13 mouse cellular contexts compared by ENCODE assay signal in the genomic region with DNA sequence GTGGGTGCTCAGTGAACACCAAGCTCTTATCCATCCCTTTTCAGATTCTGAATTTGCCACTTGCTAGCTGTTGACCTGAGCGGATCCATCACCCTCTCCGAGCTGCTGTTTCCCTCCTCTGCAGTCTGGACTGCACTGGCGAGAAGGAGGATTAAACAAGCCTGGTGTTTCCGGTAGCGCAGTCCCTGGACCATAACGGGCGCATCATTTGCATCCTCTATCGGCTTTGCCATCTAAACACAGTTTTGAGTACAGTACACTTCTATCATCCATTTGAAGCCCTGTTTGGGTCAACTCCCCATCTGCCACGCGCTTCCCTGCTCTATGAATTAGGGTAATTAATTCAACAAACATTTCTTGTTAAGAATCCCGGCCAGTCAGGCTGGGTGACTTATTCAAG. TPM values are rescaled to one million over a fixed set of nuclear protein-coding genes. Genes with fewer than 3 reads are reported as not detected.
DNase-seq lines count a peak whose midpoint lies in the region; ATAC-seq and TF ChIP-seq lines count a peak whose summit lies in the region.
"Had no signal": no experiment of that assay in that cellular context is flagged by ENCODE, and none has a peak within 500 bp of the region (broad histone marks: within the 10 kb centered on the region; RNA-seq: fewer than 3 reads in every experiment).

No protein-coding gene starts in this region.

- H3K9ac ChIP-seq in heart, embryonic 15.5 days: no peak overlapping the region
- 0 out of 2 replicates have a peak overlapping the region, but pooled peaks have one; percentile 67 for H3K9ac ChIP-seq in hindbrain, embryonic 13.5 days
- no peak overlapping the region for H3K9ac ChIP-seq in midbrain, postnatal 0 days (replicated peaks; ENCODE audit: low read length, poor library complexity, severe bottlenecking)

- H3K9me3 ChIP-seq in heart, embryonic 15.5 days (replicated peaks): no peaks in the 10 kb centered on the region
- H3K9me3 ChIP-seq in hindbrain, embryonic 13.5 days: no peaks in the 10 kb centered on the region
- no peaks in the 10 kb centered on the region for H3K9me3 ChIP-seq in midbrain, postnatal 0 days (ENCODE audit: low read length)

- 0 out of 2 replicates have a peak overlapping the region, but pooled peaks have one; percentile 39 for H3K4me3 ChIP-seq in heart, embryonic 15.5 days
- H3K4me3 ChIP-seq in hindbrain, embryonic 13.5 days: peak overlapping the region; percentile 38
- H3K4me3 ChIP-seq in midbrain, postnatal 0 days (ENCODE audit: low read depth, low read length): peak overlapping the region; percentile 33

- H3K4me2 ChIP-seq in heart, embryonic 15.5 days: no peak overlapping the region
- H3K4me2 ChIP-seq in hindbrain, embryonic 13.5 days: peak overlapping the region; percentile 66
- H3K4me2 ChIP-seq in midbrain, postnatal 0 days (ENCODE audit: low read depth, low read length, poor library complexity, severe bottlenecking): peak overlapping the region; percentile 58

- 11% methylated on average over 11 of the region's 11 CpGs for WGBS in heart, embryonic 15.5 days
- 3% methylated on average over 11 of the region's 11 CpGs for WGBS in hindbrain, embryonic 13.5 days
- 4% methylated on average over 11 of the region's 11 CpGs for WGBS in midbrain, postnatal 0 days

- H3K4me1 ChIP-seq in heart, embryonic 15.5 days (replicated peaks): peaks cover 34% of the 10 kb centered on the region
- H3K4me1 ChIP-seq in hindbrain, embryonic 13.5 days (replicated peaks): peaks cover 29% of the 10 kb centered on the region
- no peaks in the 10 kb centered on the region for H3K4me1 ChIP-seq in midbrain, postnatal 0 days (ENCODE audit: insufficient read depth, low read length)

- no peaks in the 10 kb centered on the region for H3K36me3 ChIP-seq in heart, embryonic 15.5 days
- H3K36me3 ChIP-seq in hindbrain, embryonic 13.5 days: no peaks in the 10 kb centered on the region
- no peaks in the 10 kb centered on the region for H3K36me3 ChIP-seq in midbrain, postnatal 0 days (ENCODE audit: insufficient read depth, low read length)

- no peak for DNase-seq in heart, adult 9 months (ENCODE audit: low spot score in 2 of 2)
- DNase-seq in embryo, embryonic 10.5 days (ENCODE audit: low spot score): peak; percentile 39
- no peak for DNase-seq in midbrain, postnatal 0 days (ENCODE audit: low spot score)
- no peak for DNase-seq in spleen, postnatal 14 days (ENCODE audit: low spot score in 2 of 2)
- no peak for DNase-seq in frontal cortex, postnatal 25 days (ENCODE audit: low spot score in 2 of 2)
- no peak for DNase-seq in cerebellum, postnatal 36 days
- DNase-seq: cerebellum, adult 2 months; layer of hippocampus, postnatal 36 days had no signal

- peaks cover 72% of the 10 kb centered on the region for H3K27me3 ChIP-seq in heart, embryonic 15.5 days
- peaks cover 90% of the 10 kb centered on the region for H3K27me3 ChIP-seq in hindbrain, embryonic 13.5 days
- H3K27me3 ChIP-seq in midbrain, postnatal 0 days (ENCODE audit: insufficient read depth, low read length): peaks cover 64% of the 10 kb centered on the region

- ATAC-seq in heart, embryonic 15.5 days (replicated peaks; ENCODE audit: insufficient number of reproducible peaks, insufficient read depth, low FRiP score, low read depth): no peak
- ATAC-seq in hindbrain, embryonic 13.5 days (ENCODE audit: low FRiP score): no peak
- ATAC-seq in midbrain, postnatal 0 days (ENCODE audit: low FRiP score): no peak
- ATAC-seq: activated CD4-positive, CD25-positive, alpha-beta regulatory T cell, adult 4 months had no signal

- no peak for TF ChIP-seq CTCF in midbrain, postnatal 0 days (IDR thresholded peaks at IDR 0.05)

- H3K27ac ChIP-seq in heart, embryonic 15.5 days: no peak overlapping the region
- H3K27ac ChIP-seq in hindbrain, embryonic 13.5 days: no peak overlapping the region
- no peak overlapping the region for H3K27ac ChIP-seq in midbrain, postnatal 0 days (ENCODE audit: low read depth, low read length)

RNA-seq across cellular contexts. Expression of a gene that starts 0.6 kb away (rescaled TPM):
- 0.20 and 0.24 TPM in 2 replicates for polyA plus RNA-seq in heart, embryonic 15.5 days (2015; fragmentation: Nextera tagmentation; extraction: Ambion mirVana)
- 0.17 and 0.41 TPM in 2 replicates for polyA plus RNA-seq in hindbrain, embryonic 13.5 days (2015; fragmentation: Nextera tagmentation; extraction: Ambion mirVana)
- 10.1 and 15.6 TPM in 2 replicates for total RNA-seq in midbrain, postnatal 0 days (2014; rRNA removed)
- 3.8 and 4.3 TPM in 2 replicates for polyA plus RNA-seq in midbrain, postnatal 0 days (2015; fragmentation: Nextera tagmentation; extraction: Ambion mirVana)
- total RNA-seq: megakaryocyte, adult 5-6 weeks had no signal

RNA-seq across cellular contexts. Expression of a gene that starts 12.2 kb away (rescaled TPM):
- polyA plus RNA-seq in heart, embryonic 15.5 days (2015; fragmentation: Nextera tagmentation; extraction: Ambion mirVana): not detected in 2 replicates
- not detected in 2 replicates for polyA plus RNA-seq in hindbrain, embryonic 13.5 days (2015; fragmentation: Nextera tagmentation; extraction: Ambion mirVana)
- not detected in 2 replicates for total RNA-seq in midbrain, postnatal 0 days (2014; rRNA removed)
- not detected in 2 replicates for polyA plus RNA-seq in midbrain, postnatal 0 days (2015; fragmentation: Nextera tagmentation; extraction: Ambion mirVana)
- total RNA-seq: layer of hippocampus, postnatal 36 days; megakaryocyte, adult 5-6 weeks had no signal
- polyA plus RNA-seq: activated CD4-positive, CD25-positive, alpha-beta regulatory T cell, adult 4 months; cerebellum, adult 2 months had no signal

RNA-seq across cellular contexts. Expression of a gene that starts 20.1 kb away (rescaled TPM):
- not detected in 2 replicates for polyA plus RNA-seq in heart, embryonic 15.5 days (2015; fragmentation: Nextera tagmentation; extraction: Ambion mirVana)
- polyA plus RNA-seq in hindbrain, embryonic 13.5 days (2015; fragmentation: Nextera tagmentation; extraction: Ambion mirVana): not detected in 2 replicates
- not detected in 2 replicates for total RNA-seq in midbrain, postnatal 0 days (2014; rRNA removed)
- not detected in 2 replicates for polyA plus RNA-seq in midbrain, postnatal 0 days (2015; fragmentation: Nextera tagmentation; extraction: Ambion mirVana)
- total RNA-seq: layer of hippocampus, postnatal 36 days; megakaryocyte, adult 5-6 weeks had no signal
- polyA plus RNA-seq: activated CD4-positive, CD25-positive, alpha-beta regulatory T cell, adult 4 months; small intestine, adult 2 months had no signal

RNA-seq across cellular contexts. Expression of a gene that starts 29.6 kb away (rescaled TPM):
- polyA plus RNA-seq in heart, embryonic 15.5 days (2015; fragmentation: Nextera tagmentation; extraction: Ambion mirVana): not detected in 2 replicates
- polyA plus RNA-seq in hindbrain, embryonic 13.5 days (2015; fragmentation: Nextera tagmentation; extraction: Ambion mirVana): not detected in 2 replicates
- not detected in 2 replicates for total RNA-seq in midbrain, postnatal 0 days (2014; rRNA removed)
- polyA plus RNA-seq in midbrain, postnatal 0 days (2015; fragmentation: Nextera tagmentation; extraction: Ambion mirVana): not detected in 2 replicates
- total RNA-seq: layer of hippocampus, postnatal 36 days; megakaryocyte, adult 5-6 weeks had no signal
- polyA plus RNA-seq: activated CD4-positive, CD25-positive, alpha-beta regulatory T cell, adult 4 months; cerebellum, adult 2 months; small intestine, adult 2 months had no signal

RNA-seq across cellular contexts. Expression of a gene that starts 51.1 kb away (rescaled TPM):
- polyA plus RNA-seq in heart, embryonic 15.5 days (2015; fragmentation: Nextera tagmentation; extraction: Ambion mirVana): not detected in 2 replicates
- polyA plus RNA-seq in hindbrain, embryonic 13.5 days (2015; fragmentation: Nextera tagmentation; extraction: Ambion mirVana): not detected in 2 replicates
- total RNA-seq in midbrain, postnatal 0 days (2014; rRNA removed): not detected in 2 replicates
- not detected in 2 replicates for polyA plus RNA-seq in midbrain, postnatal 0 days (2015; fragmentation: Nextera tagmentation; extraction: Ambion mirVana)
- total RNA-seq: layer of hippocampus, postnatal 36 days; megakaryocyte, adult 5-6 weeks had no signal
- polyA plus RNA-seq: activated CD4-positive, CD25-positive, alpha-beta regulatory T cell, adult 4 months; cerebellum, adult 2 months; small intestine, adult 2 months had no signal
